Mouse (Mus musculus): ENCODE measurements around the gene Gpr18. TPM values are rescaled to one million over a fixed set of nuclear protein-coding genes. Genes with fewer than 3 reads are reported as not detected.

The Gpr18 gene
- polyA plus RNA-seq, 1 experiment from 2014 or later = 0.15 TPM

DNA sequence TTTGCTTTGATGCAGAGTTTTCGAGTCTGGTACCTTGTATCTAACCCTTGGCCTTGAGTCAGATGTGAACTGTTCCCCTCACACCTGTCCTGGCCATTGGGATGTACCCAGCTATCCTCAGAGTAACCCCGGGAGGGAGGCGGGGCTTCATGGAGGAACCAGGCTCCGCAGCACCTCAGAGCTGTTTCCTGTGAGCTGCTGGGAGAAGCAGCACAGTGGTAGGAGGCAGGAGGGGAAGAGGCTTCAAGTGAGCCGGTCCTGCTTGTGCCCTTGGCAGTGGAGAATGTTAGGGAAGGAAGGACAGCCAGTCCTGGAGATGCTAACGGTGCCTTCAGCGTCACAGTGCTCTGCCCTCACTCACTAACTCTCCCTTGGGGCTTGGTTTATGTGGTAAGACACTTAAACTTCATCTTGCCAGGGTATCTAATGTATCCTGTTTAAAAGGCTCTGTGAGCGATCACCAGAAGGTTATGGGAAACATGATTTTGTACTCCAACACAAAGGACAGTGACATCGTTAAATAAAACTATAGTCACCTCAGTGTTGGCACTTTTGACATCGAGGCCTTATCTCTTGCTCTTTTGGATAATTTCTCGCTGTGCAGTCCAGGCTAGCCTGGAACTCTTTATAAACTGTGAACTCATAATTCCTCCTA lies 22.1 kb upstream of the Gpr18 start:
- no peak overlapping the region for H3K4me3 ChIP-seq (ENCODE audit: low read depth, low read length)
- DNase-seq (ENCODE audit: low spot score, missing footprints) = no peak
- ATAC-seq (ENCODE audit: low FRiP score) = no peak
- H3K4me2 ChIP-seq = no peak overlapping the region
- H3K36me3 ChIP-seq (ENCODE audit: control insufficient read depth, insufficient read depth, low read length) = no peaks in the 10 kb centered on the region
- H3K9me3 ChIP-seq (ENCODE audit: control insufficient read depth, low read length) = peaks cover 4% of the 10 kb centered on the region; the same call in 1 of the 2 replicates
- H3K4me1 ChIP-seq (ENCODE audit: control insufficient read depth, insufficient read depth, low read length) = no peaks in the 10 kb centered on the region
- no peaks in the 10 kb centered on the region for H3K27me3 ChIP-seq (ENCODE audit: control insufficient read depth, insufficient read depth, low read length)
- H3K27ac ChIP-seq (ENCODE audit: low read depth, low read length) = no peak overlapping the region
- H3K9ac ChIP-seq (ENCODE audit: low read length) = no peak overlapping the region
- WGBS = 88% methylated on average over 11 of the region's 11 CpGs

DNA sequence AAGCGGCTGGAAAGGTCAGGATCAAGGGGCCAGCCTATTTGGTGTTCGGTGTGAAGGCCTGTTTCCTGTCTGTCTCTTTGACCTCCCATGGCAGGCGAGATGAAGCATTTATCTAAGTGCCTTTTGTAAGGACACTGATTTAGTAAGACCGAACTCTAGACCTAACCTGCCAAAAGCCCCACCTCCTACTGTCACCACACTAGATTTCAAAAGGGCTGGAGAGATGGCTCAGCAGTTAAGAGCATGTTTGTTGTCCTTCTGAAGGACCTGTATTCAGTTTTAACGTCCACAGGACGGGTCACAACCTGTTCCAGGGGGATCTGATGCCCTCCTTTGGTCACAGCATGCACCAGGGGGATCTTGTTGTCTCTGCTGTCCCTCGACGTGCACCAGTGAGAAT lies 21.3 kb upstream of the Gpr18 start:
- no peak overlapping the region for H3K9ac ChIP-seq (ENCODE audit: low read length)
- ATAC-seq (ENCODE audit: low FRiP score) (no peak), DNase-seq (ENCODE audit: low spot score, missing footprints) (no peak)
- H3K4me3 ChIP-seq (ENCODE audit: low read depth, low read length) = no peak overlapping the region
- H3K36me3 ChIP-seq (ENCODE audit: control insufficient read depth, insufficient read depth, low read length) = no peaks in the 10 kb centered on the region
- H3K9me3 ChIP-seq (ENCODE audit: control insufficient read depth, low read length) = peaks cover 4% of the 10 kb centered on the region; the same call in 1 of the 2 replicates
- H3K27me3 ChIP-seq (ENCODE audit: control insufficient read depth, insufficient read depth, low read length) = no peaks in the 10 kb centered on the region
- no peak overlapping the region for H3K27ac ChIP-seq (ENCODE audit: low read depth, low read length)
- no peaks in the 10 kb centered on the region for H3K4me1 ChIP-seq (ENCODE audit: control insufficient read depth, insufficient read depth, low read length)
- H3K4me2 ChIP-seq = no peak overlapping the region
- 79% methylated on average over 8 of the region's 8 CpGs for WGBS

DNA sequence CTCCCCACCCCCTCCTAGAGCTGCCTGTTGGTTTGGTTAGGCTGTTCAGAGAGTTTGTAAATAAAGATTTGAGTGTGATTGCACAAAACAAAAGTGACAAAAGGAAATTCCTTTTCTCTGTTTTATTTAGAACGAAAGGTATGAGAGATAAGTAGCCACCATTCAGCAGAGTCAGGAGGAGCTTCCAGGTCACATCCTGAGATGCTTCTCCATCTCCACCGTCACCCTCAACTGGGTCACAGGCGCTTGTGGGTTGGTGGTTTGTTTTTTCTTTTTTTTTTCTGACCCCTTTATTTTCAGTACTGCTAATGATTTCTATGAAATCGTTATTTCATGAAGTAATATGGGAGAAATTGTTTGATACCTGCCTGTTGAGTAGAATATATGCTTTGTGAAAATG lies 20.8 kb upstream of the Gpr18 start:
- whole genome bisulfite sequencing = 97% methylated on average over 4 of the region's 4 CpGs
- Histone ChIP-seq H3K9me3 (ENCODE audit: control insufficient read depth, low read length) (peaks cover 4% of the 10 kb centered on the region; the same call in 1 of the 2 replicates), H3K36me3 (ENCODE audit: control insufficient read depth, insufficient read depth, low read length) (no peaks in the 10 kb centered on the region), H3K27me3 (ENCODE audit: control insufficient read depth, insufficient read depth, low read length) (no peaks in the 10 kb centered on the region), H3K4me1 (ENCODE audit: control insufficient read depth, insufficient read depth, low read length) (no peaks in the 10 kb centered on the region), H3K9ac (ENCODE audit: low read length) (no peak overlapping the region), H3K27ac (ENCODE audit: low read depth, low read length) (no peak overlapping the region), H3K4me3 (ENCODE audit: low read depth, low read length) (no peak overlapping the region), H3K4me2 (no peak overlapping the region)
- DNase-seq (ENCODE audit: low spot score, missing footprints) (no peak), ATAC-seq (ENCODE audit: low FRiP score) (no peak)

- peaks cover 4% of the 10 kb centered on the region; the same call in 1 of the 2 replicates for H3K9me3 ChIP-seq (ENCODE audit: control insufficient read depth, low read length)
- no peak overlapping the region for H3K27ac ChIP-seq (ENCODE audit: low read depth, low read length)
- H3K36me3 ChIP-seq (ENCODE audit: control insufficient read depth, insufficient read depth, low read length) = no peaks in the 10 kb centered on the region
- H3K9ac ChIP-seq (ENCODE audit: low read length) = no peak overlapping the region
- no peaks in the 10 kb centered on the region for H3K4me1 ChIP-seq (ENCODE audit: control insufficient read depth, insufficient read depth, low read length)
- no peak for DNase-seq (ENCODE audit: low spot score, missing footprints)
- no peak for ATAC-seq (ENCODE audit: low FRiP score)
- 93% methylated on average over 5 of the region's 5 CpGs for WGBS
- H3K27me3 ChIP-seq (ENCODE audit: control insufficient read depth, insufficient read depth, low read length) = no peaks in the 10 kb centered on the region
- no peak overlapping the region for H3K4me2 ChIP-seq
- H3K4me3 ChIP-seq (ENCODE audit: low read depth, low read length) = no peak overlapping the region
These were observed 19.0 kb upstream of the Gpr18 start for GRCm38 (mm10) chr14:121934597-121934946.

DNA sequence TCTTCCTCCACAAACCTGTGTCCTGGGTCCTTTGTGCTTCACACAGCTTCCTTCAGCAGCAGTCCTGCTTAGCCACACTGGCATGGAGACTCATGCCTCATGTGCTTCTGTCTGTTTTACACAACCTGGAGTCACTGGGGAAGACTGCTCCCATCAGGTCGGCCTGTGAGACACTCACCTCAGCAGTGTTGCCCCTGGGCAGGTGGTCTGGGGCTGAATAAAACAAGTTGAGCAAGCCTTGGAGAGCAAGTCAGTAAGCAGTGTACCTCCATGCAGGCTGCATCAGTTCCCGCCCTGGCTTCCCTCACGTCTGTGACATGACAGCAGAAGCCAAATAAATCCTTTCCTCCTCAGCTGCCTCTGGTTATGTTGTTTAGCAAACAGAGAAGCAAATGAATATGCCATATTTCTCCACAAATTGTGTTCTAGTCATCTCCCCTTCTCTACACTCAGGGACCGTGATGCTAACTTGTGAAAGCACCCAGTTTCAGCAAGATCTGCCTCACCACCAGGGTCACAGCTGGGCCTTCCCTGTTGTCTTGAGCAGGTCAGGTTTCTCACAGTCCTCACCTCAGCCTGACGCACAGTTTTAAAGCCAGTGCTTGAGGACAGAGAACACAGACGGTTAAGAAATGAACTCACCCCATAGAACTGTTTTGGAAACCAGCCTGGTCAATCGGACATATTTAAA lies 18.5 kb upstream of the Gpr18 start:
- 94% methylated on average over 7 of the region's 7 CpGs for WGBS
- DNase-seq (ENCODE audit: low spot score, missing footprints) (no peak), ATAC-seq (ENCODE audit: low FRiP score) (no peak)
- no peak overlapping the region for H3K4me2 ChIP-seq
- H3K27me3 ChIP-seq (ENCODE audit: control insufficient read depth, insufficient read depth, low read length) = no peaks in the 10 kb centered on the region
- H3K27ac ChIP-seq (ENCODE audit: low read depth, low read length) = no peak overlapping the region
- no peak overlapping the region for H3K9ac ChIP-seq (ENCODE audit: low read length)
- no peak overlapping the region for H3K4me3 ChIP-seq (ENCODE audit: low read depth, low read length)
- H3K36me3 ChIP-seq (ENCODE audit: control insufficient read depth, insufficient read depth, low read length) = no peaks in the 10 kb centered on the region
- H3K9me3 ChIP-seq (ENCODE audit: control insufficient read depth, low read length) = peaks cover 4% of the 10 kb centered on the region; the same call in 1 of the 2 replicates
- no peaks in the 10 kb centered on the region for H3K4me1 ChIP-seq (ENCODE audit: control insufficient read depth, insufficient read depth, low read length)

- Histone ChIP-seq H3K9ac (ENCODE audit: low read length) (no peak overlapping the region), H3K9me3 (ENCODE audit: control insufficient read depth, low read length) (peaks cover 4% of the 10 kb centered on the region; the same call in 1 of the 2 replicates), H3K4me1 (ENCODE audit: control insufficient read depth, insufficient read depth, low read length) (no peaks in the 10 kb centered on the region), H3K4me2 (no peak overlapping the region), H3K4me3 (ENCODE audit: low read depth, low read length) (no peak overlapping the region), H3K27me3 (ENCODE audit: control insufficient read depth, insufficient read depth, low read length) (no peaks in the 10 kb centered on the region), H3K36me3 (ENCODE audit: control insufficient read depth, insufficient read depth, low read length) (no peaks in the 10 kb centered on the region), H3K27ac (ENCODE audit: low read depth, low read length) (no peak overlapping the region)
- 76% methylated on average over 4 of the region's 4 CpGs for WGBS
- ATAC-seq (ENCODE audit: low FRiP score) = no peak
- no peak for DNase-seq (ENCODE audit: low spot score, missing footprints)
These were observed 16.6 kb upstream of the Gpr18 start for GRCm38 (mm10) chr14:121932180-121932579.

DNA sequence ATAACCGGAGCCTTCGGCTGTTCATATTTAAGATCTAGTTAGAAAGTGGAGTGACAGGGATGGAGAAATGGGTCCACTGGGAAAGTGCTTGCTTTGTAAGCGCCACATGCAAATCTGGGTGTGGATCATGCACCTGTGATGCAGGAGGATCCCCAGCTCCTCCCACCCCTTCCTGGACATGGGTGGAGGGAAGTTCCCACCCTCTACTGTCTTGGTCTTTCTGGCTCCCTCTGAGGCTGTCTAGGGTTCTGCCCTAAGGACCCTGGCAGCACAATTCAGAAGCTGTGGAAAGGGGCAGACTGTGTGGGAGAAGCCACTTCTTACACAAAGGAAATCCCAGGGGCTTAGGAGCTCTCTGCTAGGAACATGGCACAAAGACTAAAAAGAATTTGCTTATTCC lies 16.0 kb upstream of the Gpr18 start:
- peaks cover 4% of the 10 kb centered on the region; the same call in 1 of the 2 replicates for H3K9me3 ChIP-seq (ENCODE audit: control insufficient read depth, low read length)
- no peaks in the 10 kb centered on the region for H3K27me3 ChIP-seq (ENCODE audit: control insufficient read depth, insufficient read depth, low read length)
- no peak overlapping the region for H3K4me2 ChIP-seq
- H3K27ac ChIP-seq (ENCODE audit: low read depth, low read length) = no peak overlapping the region
- H3K4me1 ChIP-seq (ENCODE audit: control insufficient read depth, insufficient read depth, low read length) = no peaks in the 10 kb centered on the region
- 89% methylated on average over 3 of the region's 3 CpGs for WGBS
- DNase-seq (ENCODE audit: low spot score, missing footprints) = no peak
- H3K9ac ChIP-seq (ENCODE audit: low read length) = no peak overlapping the region
- H3K36me3 ChIP-seq (ENCODE audit: control insufficient read depth, insufficient read depth, low read length) = no peaks in the 10 kb centered on the region
- H3K4me3 ChIP-seq (ENCODE audit: low read depth, low read length) = no peak overlapping the region
- ATAC-seq (ENCODE audit: low FRiP score) = no peak

DNA sequence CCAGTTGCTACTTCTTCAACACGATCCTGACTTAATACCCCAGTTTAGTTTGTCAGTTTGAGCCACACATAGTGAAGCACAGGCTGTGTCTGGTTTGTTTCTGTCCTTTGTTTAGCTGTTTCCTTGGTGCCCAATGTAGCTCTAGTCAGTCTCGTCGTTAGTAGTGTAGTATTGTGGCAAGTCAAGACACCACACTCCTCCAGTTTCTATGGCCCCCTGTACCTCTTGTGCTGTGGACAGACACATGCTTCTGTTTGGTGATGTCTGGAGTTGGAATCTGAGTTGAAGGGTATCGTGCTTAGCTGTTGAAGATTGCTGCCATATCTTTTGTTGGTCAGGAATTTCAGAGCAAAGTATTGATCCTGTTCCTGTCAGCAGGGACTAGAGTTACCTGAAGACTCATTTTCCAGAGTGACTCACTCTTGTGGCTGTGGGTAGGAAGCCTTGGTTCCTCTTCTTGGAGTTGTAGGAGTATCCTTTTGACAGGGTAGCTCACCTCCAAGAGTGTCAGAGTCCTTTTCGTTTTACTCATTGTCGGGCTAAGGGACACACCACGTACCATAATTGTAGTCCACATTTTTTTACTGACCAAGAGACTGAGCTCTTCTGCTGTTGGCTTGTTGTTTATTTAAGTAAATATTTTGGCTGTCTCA lies 15.3 kb upstream of the Gpr18 start:
- Histone ChIP-seq H3K4me3 (ENCODE audit: low read depth, low read length) (no peak overlapping the region), H3K27ac (ENCODE audit: low read depth, low read length) (no peak overlapping the region), H3K36me3 (ENCODE audit: control insufficient read depth, insufficient read depth, low read length) (no peaks in the 10 kb centered on the region), H3K9ac (ENCODE audit: low read length) (no peak overlapping the region), H3K9me3 (ENCODE audit: control insufficient read depth, low read length) (peaks cover 4% of the 10 kb centered on the region; the same call in 1 of the 2 replicates), H3K4me2 (no peak overlapping the region), H3K4me1 (ENCODE audit: control insufficient read depth, insufficient read depth, low read length) (no peaks in the 10 kb centered on the region), H3K27me3 (ENCODE audit: control insufficient read depth, insufficient read depth, low read length) (no peaks in the 10 kb centered on the region)
- ATAC-seq (ENCODE audit: low FRiP score) (no peak), DNase-seq (ENCODE audit: low spot score, missing footprints) (no peak)
- WGBS = 87% methylated on average over 7 of the region's 7 CpGs
